29 mouse cellular contexts compared by ENCODE assay signal in genomic region chr12:17039415-17039814, GRCm38 (mm10). TPM values are rescaled to one million over a fixed set of nuclear protein-coding genes. Genes with fewer than 3 reads are reported as not detected.
A peak's percentile ranks its signal among the peaks of the same experiment; 100 is the strongest.
DNase-seq lines count a peak whose midpoint lies in the region; ATAC-seq and TF ChIP-seq lines count a peak whose summit lies in the region.
"Had no signal": no experiment of that assay in that cellular context is flagged by ENCODE, and none has a peak within 500 bp of the region (broad histone marks: within the 10 kb centered on the region; RNA-seq: fewer than 3 reads in every experiment).

No protein-coding gene starts in this region.

- no peak overlapping the region for H3ac ChIP-seq in C2C12 (ENCODE audit: control insufficient read depth, insufficient read length, low read depth)

- H3K79me3 ChIP-seq in C2C12 (ENCODE audit: low read depth): no peaks in the 10 kb centered on the region

- peaks cover 20% of the 10 kb centered on the region for H3K4me1 ChIP-seq in embryonic fibroblast, embryonic 13.5 days (ENCODE audit: control insufficient read depth, insufficient read depth, low read length)
- H3K4me1 ChIP-seq: heart, embryonic 10.5 days; heart, embryonic 13.5 days had no signal

- peak overlapping the region; percentile 72; the same call in 1 of the 2 replicates for H3K27ac ChIP-seq in embryonic fibroblast, embryonic 13.5 days (ENCODE audit: insufficient read depth, low read length)
- H3K27ac ChIP-seq: forebrain, embryonic 10.5 days; forebrain, embryonic 13.5 days; heart, adult 2 months; heart, embryonic 10.5 days; heart, embryonic 13.5 days; hindbrain, embryonic 14.5 days; hindbrain, postnatal 0 days had no signal

- no peak for TF ChIP-seq POLR2A in embryonic fibroblast, embryonic 13.5 days (IDR thresholded peaks at IDR 0.05; ENCODE audit: low read depth, low read length)

- DNase-seq in NIH3T3 (ENCODE audit: low read depth): peak; percentile 50
- no peak for DNase-seq in layer of hippocampus, adult 11-12 months (ENCODE audit: low spot score)
- no peak for DNase-seq in embryo, embryonic 10.5 days (ENCODE audit: low spot score)
- DNase-seq: adrenal gland, postnatal 14 days; cerebellum, adult 11-12 months; cerebellum, adult 8-10 months; cerebellum, postnatal 10 days; cerebellum, postnatal 36 days; gastrocnemius, postnatal 10 days; gastrocnemius, postnatal 36 days; heart, adult 2 months; heart, postnatal 14 days; heart, postnatal 4 days had no signal

- H3K4me3 ChIP-seq in C2C12 (ENCODE audit: insufficient read depth, poor library complexity, severe bottlenecking): no peak overlapping the region
- H3K4me3 ChIP-seq in embryonic fibroblast, embryonic 13.5 days (ENCODE audit: insufficient read depth, low read length): no peak overlapping the region
- H3K4me3 ChIP-seq: erythroblast, embryonic 14.5 days; forebrain, embryonic 10.5 days; forebrain, embryonic 13.5 days; heart, adult 2 months; heart, embryonic 10.5 days; heart, embryonic 13.5 days had no signal

- no peak for ATAC-seq in erythroid progenitor cell, adult 5-6 weeks (replicated peaks; ENCODE audit: low FRiP score, poor library complexity, severe bottlenecking)
- ATAC-seq: forebrain, embryonic 13.5 days; forebrain, embryonic 16.5 days; hindbrain, postnatal 0 days; intestine, postnatal 0 days had no signal

- H3K79me2 ChIP-seq in C2C12 (ENCODE audit: control insufficient read depth, insufficient read depth): peaks cover 5% of the 10 kb centered on the region

- H3K36me3 ChIP-seq in C2C12 (ENCODE audit: control insufficient read depth, insufficient read depth): no peaks in the 10 kb centered on the region
- H3K36me3 ChIP-seq: forebrain, embryonic 10.5 days; heart, embryonic 10.5 days; heart, embryonic 13.5 days had no signal

- H3K27me3 ChIP-seq in C2C12 (ENCODE audit: control insufficient read depth, insufficient read depth, insufficient read length): no peaks in the 10 kb centered on the region
- H3K27me3 ChIP-seq: forebrain, embryonic 13.5 days; heart, embryonic 13.5 days had no signal

- no peak for TF ChIP-seq CTCF in C2C12 (IDR thresholded peaks at IDR 0.05; ENCODE audit: control insufficient read depth, insufficient read depth, insufficient read length)
- no peak for TF ChIP-seq CTCF in embryonic fibroblast, embryonic 13.5 days (IDR thresholded peaks at IDR 0.05; ENCODE audit: borderline replicate concordance, insufficient read depth, low read length)

TF ChIP-seq in C2C12, 6 proteins besides CTCF, POLR2A, EP300 and RAD21:
- TF ChIP-seq CEBPB (IDR thresholded peaks at IDR 0.05; ENCODE audit: low read depth) (peak; percentile 45), MYOD1 (IDR thresholded peaks at IDR 0.05; ENCODE audit: control insufficient read depth, insufficient read length, low read depth) (no peak), FOSL1 (IDR thresholded peaks at IDR 0.05; ENCODE audit: insufficient read depth, low read length, poor library complexity, severe bottlenecking) (no peak), MYOG (IDR thresholded peaks at IDR 0.05; ENCODE audit: control insufficient read depth, extremely low read depth, insufficient read length) (no peak)

RNA-seq across cellular contexts. Expression of gene 2410004P03Rik, which starts 27.9 kb away (rescaled TPM):
- 0.02 TPM for polyA plus RNA-seq in C2C12 (2012; fragmentation: generic; extraction: Trizol)
- polyA plus RNA-seq in embryonic fibroblast, embryonic 13.5 days (2011; ENCODE audit: insufficient read length, low read depth, missing spikeins): 0.17 TPM in 1 of 2 replicates, not detected in the other
- total RNA-seq in erythroid progenitor cell, adult 5-6 weeks (2015; ENCODE audit: low replicate concordance): not detected in 2 replicates
- total RNA-seq in erythroid progenitor cell, adult 5-6 weeks (2017; ENCODE audit: low replicate concordance): not detected in 2 replicates
- total RNA-seq: adrenal gland, adult 18-20 months; adrenal gland, postnatal 14 days; adrenal gland, postnatal 4 days; gastrocnemius, adult 18-20 months; gastrocnemius, postnatal 10 days; gastrocnemius, postnatal 36 days; MEL had no signal
- polyA plus RNA-seq: erythroblast, embryonic 14.5 days; heart, embryonic 13.5 days had no signal

RNA-seq across cellular contexts. Expression of gene Pqlc3, which starts 39.2 kb away (rescaled TPM):
- 19.8 TPM for polyA plus RNA-seq in C2C12 (2012; fragmentation: generic; extraction: Trizol)
- 75.1 and 77.4 TPM in 2 replicates for polyA plus RNA-seq in embryonic fibroblast, embryonic 13.5 days (2011; ENCODE audit: insufficient read length, low read depth, missing spikeins)
- 55.1 and 61.2 TPM in 2 replicates for total RNA-seq in erythroid progenitor cell, adult 5-6 weeks (2015; ENCODE audit: low replicate concordance)
- total RNA-seq in erythroid progenitor cell, adult 5-6 weeks (2017; ENCODE audit: low replicate concordance): 32.4 and 34.7 TPM in 2 replicates
